Mouse (Mus musculus) activated CD4-positive, CD25-positive, alpha-beta regulatory T cell, adult 9 weeks (primary cell): ENCODE results near the gene Cisd3. TPM values are rescaled to one million over a fixed set of nuclear protein-coding genes. Genes with fewer than 3 reads are reported as not detected.

Experiments
- polyA plus RNA-seq: library from polyadenylated mRNA; unstranded; fragments of 100-300 nt; shearing (Covaris generic); gene quantifications from one replicate; pipeline ENCODE4 v1.2.1, GENCODE M21; 2017

The Cisd3 gene
- 75.6 TPM for polyA plus RNA-seq

GRCm38 (mm10) chr11:97685613-97686321 is at the start of gene Cisd3:
Gene Cisd3, plus strand, starts transcription at chr11:97685826.

GRCm38 (mm10) chr11:97662893-97663527 is 22.6 kb upstream of the Cisd3 start, which contains the start of gene Mllt6:
Gene Mllt6, plus strand, starts transcription at chr11:97663414.

GRCm38 (mm10) chr11:97700003-97700745 is 14.5 kb downstream of the Cisd3 start, which contains the start of gene Pcgf2:
Gene Pcgf2, minus strand, starts transcription at chr11:97700497.

GRCm38 (mm10) chr11:97703039-97703826 is 17.6 kb downstream of the Cisd3 start, which contains the start of gene Psmb3:
Gene Psmb3, plus strand, starts transcription at chr11:97703399.

Other genes with a start within 250 kb of the Cisd3 start
- gene 4933428G20Rik, start 185.5 kb upstream of the Cisd3 start, polyA plus RNA-seq = not detected
- gene Srcin1, start 109.6 kb upstream of the Cisd3 start, polyA plus RNA-seq = not detected
- gene Epop, start 56.1 kb upstream of the Cisd3 start, polyA plus RNA-seq = 0.59 TPM
- 13.3 TPM for gene Mllt6, start 22.4 kb upstream of the Cisd3 start, polyA plus RNA-seq
- 1.6 TPM for gene Pcgf2, start 14.7 kb downstream of the Cisd3 start, polyA plus RNA-seq
- gene Psmb3, start 17.6 kb downstream of the Cisd3 start, polyA plus RNA-seq = 468 TPM
- gene Pip4k2b, start 58.9 kb downstream of the Cisd3 start, polyA plus RNA-seq = 2.5 TPM
- 31.1 TPM for gene Cwc25, start 80.7 kb downstream of the Cisd3 start, polyA plus RNA-seq
- 0.46 TPM for gene 1700001P01Rik, start 90.1 kb downstream of the Cisd3 start, polyA plus RNA-seq
- gene Rpl23, start 96.6 kb downstream of the Cisd3 start, polyA plus RNA-seq = 629 TPM
- 256 TPM for gene Lasp1, start 113.2 kb downstream of the Cisd3 start, polyA plus RNA-seq
- gene B230217C12Rik, start 155.0 kb downstream of the Cisd3 start, polyA plus RNA-seq = 1.6 TPM
- 0.53 TPM for gene Fbxo47, start 198.3 kb downstream of the Cisd3 start, polyA plus RNA-seq